Mouse (Mus musculus): ENCODE measurements around the gene Rab11b. TPM values are rescaled to one million over a fixed set of nuclear protein-coding genes. Genes with fewer than 3 reads are reported as not detected.

Gene Rab11b
- polyA plus RNA-seq, 1 experiment from 2014 or later: 347 TPM

Other genes starting within 250 kb of the Rab11b start
- 58.3 and 70.1 TPM in 2 replicates for gene Adamts10, start 236.3 kb downstream of the Rab11b start, polyA plus RNA-seq (2016; fragmentation: Nextera tagmentation; extraction: Ambion mirVana)
- 2.0 and 2.3 TPM in 2 replicates for gene Myo1f, start 204.8 kb downstream of the Rab11b start, polyA plus RNA-seq (2016; fragmentation: Nextera tagmentation; extraction: Ambion mirVana)
- 53.4 and 58.1 TPM in 2 replicates for gene Zfp414, start 131.4 kb downstream of the Rab11b start, polyA plus RNA-seq (2016; fragmentation: Nextera tagmentation; extraction: Ambion mirVana)
- gene Pram1, start 122.5 kb downstream of the Rab11b start, polyA plus RNA-seq (2016; fragmentation: Nextera tagmentation; extraction: Ambion mirVana): 0.55 and 0.65 TPM in 2 replicates
- 567 and 569 TPM in 2 replicates for gene Hnrnpm, start 73.7 kb downstream of the Rab11b start, polyA plus RNA-seq (2016; fragmentation: Nextera tagmentation; extraction: Ambion mirVana)
- gene March2, start 41.9 kb downstream of the Rab11b start, polyA plus RNA-seq (2016; fragmentation: Nextera tagmentation; extraction: Ambion mirVana): 28.0 and 28.5 TPM in 2 replicates
- 33.4 and 39.0 TPM in 2 replicates for gene Angptl4, start 21.3 kb upstream of the Rab11b start, polyA plus RNA-seq (2016; fragmentation: Nextera tagmentation; extraction: Ambion mirVana)
- gene Kank3, start 50.0 kb upstream of the Rab11b start, polyA plus RNA-seq (2016; fragmentation: Nextera tagmentation; extraction: Ambion mirVana): 25.4 and 29.5 TPM in 2 replicates
- gene Rps28, start 64.0 kb upstream of the Rab11b start, polyA plus RNA-seq (2016; fragmentation: Nextera tagmentation; extraction: Ambion mirVana): 866 and 898 TPM in 2 replicates
- 469 and 477 TPM in 2 replicates for gene Ndufa7, start 64.0 kb upstream of the Rab11b start, polyA plus RNA-seq (2016; fragmentation: Nextera tagmentation; extraction: Ambion mirVana)
- 97.8 and 98.9 TPM in 2 replicates for gene Cd320, start 82.6 kb upstream of the Rab11b start, polyA plus RNA-seq (2016; fragmentation: Nextera tagmentation; extraction: Ambion mirVana)
- gene Gm7029, start 113.3 kb upstream of the Rab11b start, polyA plus RNA-seq (2016; fragmentation: Nextera tagmentation; extraction: Ambion mirVana): not detected in 2 replicates
- gene Kifc1, start 130.1 kb upstream of the Rab11b start, polyA plus RNA-seq (2016; fragmentation: Nextera tagmentation; extraction: Ambion mirVana): 7.0 and 8.5 TPM in 2 replicates
- gene Platr17, start 144.6 kb upstream of the Rab11b start, polyA plus RNA-seq (2016; fragmentation: Nextera tagmentation; extraction: Ambion mirVana): 0.27 and 0.45 TPM in 2 replicates
- 80.0 and 84.9 TPM in 2 replicates for gene Daxx, start 148.9 kb upstream of the Rab11b start, polyA plus RNA-seq (2016; fragmentation: Nextera tagmentation; extraction: Ambion mirVana)
- gene Tapbp, start 155.4 kb upstream of the Rab11b start, polyA plus RNA-seq (2016; fragmentation: Nextera tagmentation; extraction: Ambion mirVana): 9.9 and 11.8 TPM in 2 replicates
- 19.6 and 21.1 TPM in 2 replicates for gene Zbtb22, start 155.4 kb upstream of the Rab11b start, polyA plus RNA-seq (2016; fragmentation: Nextera tagmentation; extraction: Ambion mirVana)
- gene Rgl2, start 169.0 kb upstream of the Rab11b start, polyA plus RNA-seq (2016; fragmentation: Nextera tagmentation; extraction: Ambion mirVana): 40.2 and 41.0 TPM in 2 replicates
- 233 and 235 TPM in 2 replicates for gene Pfdn6, start 179.8 kb upstream of the Rab11b start, polyA plus RNA-seq (2016; fragmentation: Nextera tagmentation; extraction: Ambion mirVana)
- gene Wdr46, start 180.1 kb upstream of the Rab11b start, polyA plus RNA-seq (2016; fragmentation: Nextera tagmentation; extraction: Ambion mirVana): 62.1 and 66.0 TPM in 2 replicates
- 3.6 and 4.5 TPM in 2 replicates for gene B3galt4, start 191.0 kb upstream of the Rab11b start, polyA plus RNA-seq (2016; fragmentation: Nextera tagmentation; extraction: Ambion mirVana)
- gene Vps52, start 195.3 kb upstream of the Rab11b start, polyA plus RNA-seq (2016; fragmentation: Nextera tagmentation; extraction: Ambion mirVana): 48.2 and 51.5 TPM in 2 replicates
- gene Rps18, start 195.5 kb upstream of the Rab11b start, polyA plus RNA-seq (2016; fragmentation: Nextera tagmentation; extraction: Ambion mirVana): 1,569 and 1,593 TPM in 2 replicates
- gene H2-K1, start 239.8 kb upstream of the Rab11b start, polyA plus RNA-seq (2016; fragmentation: Nextera tagmentation; extraction: Ambion mirVana): 8.4 and 13.4 TPM in 2 replicates